Mouse (Mus musculus) right cerebral cortex, postnatal 14 days (tissue): ENCODE results near the gene Dnajc1.

Experiments
- DNase-seq: peaks from one replicate; pipeline ENCODE4 v3.0.0; 2022

Gene Dnajc1

DNA sequence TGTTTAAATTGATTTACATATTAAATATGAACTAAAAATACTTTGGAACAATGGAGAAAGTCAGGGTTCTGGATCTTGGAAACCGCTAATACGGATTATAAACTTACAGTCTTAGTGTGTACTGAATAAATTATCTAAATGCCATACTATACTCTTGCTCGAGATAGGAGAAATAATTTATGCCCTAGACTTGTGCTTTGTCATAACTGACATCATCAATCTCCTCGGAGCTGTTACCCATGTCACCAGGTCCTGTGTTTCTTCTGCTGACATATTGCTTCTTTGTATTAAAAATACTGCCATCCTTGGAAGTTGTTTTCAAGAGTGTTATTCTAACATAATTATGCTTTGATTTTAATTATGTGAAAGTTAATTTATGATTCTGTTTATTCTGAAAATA lies 197.3 kb downstream of the Dnajc1 start:
- DNase-seq = no peak

DNA sequence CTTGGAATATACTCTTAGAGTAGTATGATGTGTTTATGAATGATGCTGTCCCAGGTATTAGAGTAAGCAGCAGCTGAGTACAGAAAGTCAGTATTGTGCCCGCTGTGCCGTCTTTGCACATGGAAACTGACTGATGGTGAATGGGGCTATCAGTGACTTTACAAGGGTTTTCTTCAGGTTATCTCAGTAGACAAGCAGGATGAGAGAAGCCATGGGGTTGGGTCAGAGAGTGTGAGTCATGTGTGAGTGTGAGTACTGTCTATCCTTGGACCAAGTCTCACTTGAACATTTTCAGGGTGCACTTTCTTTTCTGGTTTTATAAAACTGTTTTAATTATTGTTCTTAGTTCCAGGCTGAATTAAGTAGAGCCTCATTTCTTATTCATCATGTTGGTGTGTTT lies 204.3 kb downstream of the Dnajc1 start:
- no peak for DNase-seq

GRCm38 (mm10) chr2:18183079-18183478 lies 209.6 kb downstream of the Dnajc1 start:
- no peak for DNase-seq

- DNase-seq = no peak
Observed at GRCm38 (mm10) chr2:18181631-18182030, 211.0 kb downstream of the Dnajc1 start.

- no peak for DNase-seq
Observed at GRCm38 (mm10) chr2:18180323-18180722, 212.3 kb downstream of the Dnajc1 start.

DNA sequence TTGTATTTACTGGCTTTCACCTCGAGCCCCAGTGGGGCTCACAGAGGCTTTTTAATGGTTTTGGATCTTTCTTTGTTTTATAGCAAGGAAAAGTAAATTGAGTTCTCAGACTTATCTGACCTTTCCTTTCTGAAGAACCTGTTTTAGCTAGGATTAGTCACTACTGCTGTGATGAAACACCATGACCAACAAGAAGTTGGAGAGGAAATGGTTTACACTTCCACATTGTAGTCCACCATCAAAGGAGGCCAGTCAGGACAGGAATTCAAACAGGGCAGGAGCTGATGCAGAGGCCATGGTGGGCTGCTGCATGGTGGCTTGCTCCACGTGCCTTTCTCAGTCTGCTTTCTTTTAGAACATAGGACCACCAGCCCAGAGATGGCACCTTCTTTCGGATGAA lies 216.4 kb downstream of the Dnajc1 start:
- DNase-seq = no peak

- DNase-seq = no peak
Observed at GRCm38 (mm10) chr2:18175234-18175633, 217.4 kb downstream of the Dnajc1 start.

GRCm38 (mm10) chr2:18169174-18169948 lies 223.3 kb downstream of the Dnajc1 start:
- no peak for DNase-seq

DNA sequence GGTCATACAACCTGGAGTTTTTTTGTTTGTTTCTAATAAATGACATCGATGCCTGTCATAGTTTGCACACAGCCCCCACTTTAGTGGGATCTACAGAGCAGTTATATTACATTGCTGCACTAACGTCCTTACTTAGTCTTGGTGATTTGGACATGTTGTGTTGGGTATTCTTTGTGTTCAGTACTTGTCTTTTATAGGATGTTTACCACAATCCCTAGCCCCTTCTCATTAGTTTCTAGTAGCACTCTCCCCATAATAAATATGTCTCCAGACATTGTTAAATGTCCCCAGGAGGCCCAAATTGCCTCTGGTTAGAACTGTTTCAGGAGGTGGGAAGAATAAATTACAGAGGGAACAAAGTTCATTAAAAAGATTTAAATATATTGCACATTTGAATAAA lies 227.1 kb downstream of the Dnajc1 start:
- DNase-seq = no peak

DNA sequence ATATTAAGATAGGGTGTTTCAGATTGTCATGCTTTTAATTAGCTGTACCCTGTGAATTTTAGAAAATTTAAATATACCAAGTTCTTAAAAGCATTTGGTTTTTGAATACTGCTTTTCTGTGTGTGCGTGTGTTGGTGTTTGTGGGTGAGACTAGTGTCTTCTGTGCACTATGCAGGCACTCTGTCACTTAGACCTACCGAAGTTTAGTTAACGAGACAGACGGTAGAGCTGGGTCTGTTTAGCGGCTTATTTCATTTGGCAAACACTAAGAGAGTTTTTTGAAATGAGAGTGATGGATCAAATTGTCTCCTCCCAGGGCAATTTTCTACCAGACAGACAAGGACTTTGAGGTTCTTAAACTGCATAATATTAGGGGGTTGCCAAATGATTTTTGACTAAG lies 231.6 kb downstream of the Dnajc1 start:
- DNase-seq = no peak

GRCm38 (mm10) chr2:18159426-18159825 lies 233.2 kb downstream of the Dnajc1 start:
- no peak for DNase-seq

DNA sequence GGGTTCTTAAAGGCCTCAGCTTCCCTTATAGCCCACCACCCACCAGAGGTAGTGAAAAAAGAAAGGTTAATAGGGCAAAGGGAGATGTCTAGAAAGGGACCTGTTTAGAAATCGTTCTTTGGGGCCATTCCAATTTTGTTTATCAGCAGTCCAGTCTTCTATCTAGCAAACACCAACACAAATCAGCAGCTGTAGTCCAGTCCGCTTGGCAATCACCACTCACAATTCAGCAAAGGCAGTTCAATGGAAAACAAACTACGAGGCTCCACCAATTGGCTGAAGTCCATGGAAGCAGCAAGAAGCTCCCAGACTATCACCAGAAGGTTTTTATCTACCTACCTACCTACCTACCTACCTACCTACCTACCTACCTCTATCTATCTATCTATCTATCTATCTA lies 236.5 kb downstream of the Dnajc1 start:
- DNase-seq = no peak
